Mouse (Mus musculus): ENCODE data around the gene Vwa1.
A peak's percentile ranks its signal among the peaks of the same experiment; 100 is the strongest.
"Not testable (repeated sequence)": the region's sequence is repeated elsewhere in the genome, so short reads cannot be mapped to it uniquely, and the experiment has no call there.

Vwa1 gene

DNA sequence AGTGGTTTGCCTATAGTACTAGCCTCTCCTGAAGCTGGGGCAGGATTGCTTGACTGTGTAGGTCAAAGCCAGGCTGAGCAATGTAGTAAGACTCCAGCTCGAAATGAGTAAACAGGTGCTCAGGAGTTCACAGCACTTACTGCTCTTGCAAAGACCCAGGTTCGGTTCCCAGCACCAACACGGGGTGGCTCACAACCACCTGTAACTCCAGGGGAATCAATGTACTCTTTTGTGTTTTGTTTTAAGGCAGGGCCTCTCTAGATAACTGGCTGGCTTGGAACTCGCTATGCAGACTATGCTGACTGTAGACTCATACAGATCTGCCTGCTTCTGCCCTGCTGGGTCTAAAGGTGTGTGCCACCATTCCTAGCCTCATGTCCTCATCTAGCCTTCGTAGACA, 31.8 kb downstream of the Vwa1 start:
- DNase-seq = no peak

DNA sequence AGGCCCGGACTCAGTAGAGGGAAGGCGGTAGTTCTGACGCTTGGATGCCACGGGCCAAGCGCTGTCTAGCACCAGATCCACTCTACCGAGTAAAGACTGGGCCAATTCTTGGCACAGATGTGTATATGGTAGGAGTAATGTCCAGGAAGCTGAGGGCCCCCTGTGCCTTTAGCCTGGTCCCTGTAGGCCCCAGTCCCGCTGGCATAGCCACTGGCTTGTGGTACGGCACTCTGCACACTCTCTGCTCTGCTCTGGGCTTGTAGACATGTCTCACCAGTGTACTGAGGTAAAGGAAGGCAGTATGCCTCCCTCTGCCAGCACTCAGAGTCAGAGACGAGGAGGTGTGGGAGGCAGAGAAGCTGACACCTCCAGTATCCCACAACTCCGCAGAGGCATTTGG, 33.8 kb downstream of the Vwa1 start:
- DNase-seq = not testable (repeated sequence)

DNA sequence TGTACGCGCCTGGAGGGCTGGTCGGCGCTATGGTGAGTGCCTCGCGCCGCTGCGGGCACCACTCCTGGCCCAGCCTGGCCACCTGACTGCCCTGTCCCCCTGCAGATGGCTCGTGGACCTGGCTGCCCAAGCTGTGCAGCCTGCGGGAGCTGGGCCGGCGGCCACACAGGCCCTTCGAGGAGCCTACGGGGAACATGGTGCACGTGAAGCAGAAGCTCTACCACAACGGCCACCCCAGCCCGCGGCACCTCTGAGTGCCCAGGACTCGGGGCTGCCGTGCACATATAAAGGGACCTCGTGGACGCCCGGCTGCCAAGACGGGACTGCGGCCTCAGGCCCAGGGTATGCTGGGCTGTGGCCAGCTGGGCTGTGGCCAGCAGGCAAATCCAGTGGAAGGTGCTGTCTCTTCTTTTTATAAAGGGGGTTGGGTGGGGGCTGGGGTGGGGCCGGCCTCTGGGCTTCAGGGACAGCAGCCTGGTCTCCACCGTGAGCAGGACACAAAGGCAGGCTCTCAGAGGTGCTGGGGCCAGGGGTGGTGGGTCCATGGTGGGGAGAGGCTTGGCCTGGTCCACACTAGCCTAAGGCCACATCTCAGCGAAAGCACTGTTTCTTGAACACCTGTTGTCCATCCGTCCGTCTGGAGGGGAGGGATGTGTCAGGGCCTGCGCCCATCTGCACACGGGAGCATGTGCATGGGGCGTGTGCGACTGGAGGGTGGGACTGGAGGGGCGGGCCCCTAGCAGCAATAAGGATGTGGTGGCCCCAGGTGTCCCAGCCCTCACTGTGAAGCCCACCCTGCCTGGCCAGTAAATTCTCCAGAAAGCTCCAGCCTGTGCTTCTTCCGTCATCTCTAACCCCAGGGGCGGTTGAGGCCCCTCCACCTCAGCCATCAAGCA, 34.5 kb downstream of the Vwa1 start:
- no peak for DNase-seq

DNA sequence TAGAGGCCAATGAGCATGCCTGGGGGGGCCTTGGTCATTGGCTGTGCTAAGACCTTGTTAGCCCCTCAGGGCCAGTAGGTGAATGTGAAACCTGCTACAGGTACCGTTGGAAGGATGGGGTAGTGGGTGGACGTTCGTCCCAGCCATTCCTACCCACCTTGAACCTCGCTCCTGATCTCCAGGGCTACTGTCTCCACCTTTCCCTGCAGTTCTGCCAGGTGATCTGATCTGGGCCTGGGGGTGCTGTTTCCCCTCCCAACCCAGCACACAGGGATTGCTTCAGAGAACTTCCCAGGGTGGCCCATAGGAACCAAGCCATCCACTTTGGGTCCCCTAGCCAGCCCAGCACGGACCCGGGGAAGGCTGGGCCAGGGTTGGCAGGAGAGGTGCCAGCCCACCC, 35.3 kb downstream of the Vwa1 start:
- no peak for DNase-seq

DNA sequence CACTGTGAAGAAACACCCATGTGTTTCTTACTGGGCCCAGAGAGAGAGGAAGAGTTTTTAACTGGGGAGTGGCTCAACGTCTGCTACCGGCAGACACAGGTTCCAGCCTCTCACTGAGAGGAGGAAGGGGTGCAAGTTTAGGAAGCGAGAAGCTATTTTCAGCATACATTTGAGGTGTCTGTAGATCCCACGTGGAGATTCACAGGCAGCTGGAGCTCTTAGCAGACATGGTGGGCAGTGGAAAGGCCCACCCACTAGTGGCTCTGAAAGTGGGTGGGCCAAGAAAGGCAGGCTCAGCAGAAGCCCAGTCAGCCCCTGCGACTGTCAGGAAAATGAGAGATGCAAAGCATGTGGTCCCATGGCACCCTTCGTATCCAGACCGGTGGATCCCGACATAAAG, 36.2 kb downstream of the Vwa1 start:
- no peak for DNase-seq

DNA sequence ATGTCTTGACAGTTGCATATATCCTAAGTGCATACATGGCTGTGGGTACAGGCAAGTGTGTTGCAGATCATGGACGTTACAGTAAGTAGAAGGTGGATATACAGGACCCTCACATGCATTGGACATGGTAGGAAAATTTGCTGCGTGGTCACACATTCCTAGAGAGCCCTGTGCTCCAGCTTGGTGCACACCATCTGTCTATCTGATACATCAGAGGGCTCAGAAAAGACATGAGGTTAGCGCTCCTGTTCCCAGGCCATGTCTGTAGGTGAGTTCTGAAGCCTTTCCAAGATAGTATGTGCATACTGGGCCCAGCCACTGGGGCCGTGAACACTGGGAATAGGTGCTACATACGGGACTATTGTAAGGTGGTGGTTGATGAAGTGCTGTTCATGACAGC, 38.1 kb downstream of the Vwa1 start:
- no peak for DNase-seq

DNA sequence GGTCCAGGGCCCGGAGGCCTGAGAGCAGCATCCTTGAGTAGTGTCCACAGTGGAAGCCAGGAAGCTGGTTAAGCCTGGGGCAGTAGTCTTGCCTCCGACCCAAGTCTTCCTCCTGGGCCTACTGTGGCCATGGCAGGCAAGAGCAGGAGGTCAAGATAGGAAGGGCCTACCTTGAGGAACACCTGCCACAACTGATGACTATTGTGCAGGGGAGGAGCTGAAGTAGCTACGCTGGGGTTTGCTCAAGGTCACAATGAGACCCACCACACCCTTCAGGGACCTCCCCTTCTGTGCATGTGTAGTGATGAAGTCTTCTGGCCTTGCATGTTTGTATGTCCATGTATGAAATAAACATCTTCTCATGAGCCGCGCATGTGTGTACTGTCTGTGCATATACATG, 38.7 kb downstream of the Vwa1 start:
- DNase-seq = no peak

DNA sequence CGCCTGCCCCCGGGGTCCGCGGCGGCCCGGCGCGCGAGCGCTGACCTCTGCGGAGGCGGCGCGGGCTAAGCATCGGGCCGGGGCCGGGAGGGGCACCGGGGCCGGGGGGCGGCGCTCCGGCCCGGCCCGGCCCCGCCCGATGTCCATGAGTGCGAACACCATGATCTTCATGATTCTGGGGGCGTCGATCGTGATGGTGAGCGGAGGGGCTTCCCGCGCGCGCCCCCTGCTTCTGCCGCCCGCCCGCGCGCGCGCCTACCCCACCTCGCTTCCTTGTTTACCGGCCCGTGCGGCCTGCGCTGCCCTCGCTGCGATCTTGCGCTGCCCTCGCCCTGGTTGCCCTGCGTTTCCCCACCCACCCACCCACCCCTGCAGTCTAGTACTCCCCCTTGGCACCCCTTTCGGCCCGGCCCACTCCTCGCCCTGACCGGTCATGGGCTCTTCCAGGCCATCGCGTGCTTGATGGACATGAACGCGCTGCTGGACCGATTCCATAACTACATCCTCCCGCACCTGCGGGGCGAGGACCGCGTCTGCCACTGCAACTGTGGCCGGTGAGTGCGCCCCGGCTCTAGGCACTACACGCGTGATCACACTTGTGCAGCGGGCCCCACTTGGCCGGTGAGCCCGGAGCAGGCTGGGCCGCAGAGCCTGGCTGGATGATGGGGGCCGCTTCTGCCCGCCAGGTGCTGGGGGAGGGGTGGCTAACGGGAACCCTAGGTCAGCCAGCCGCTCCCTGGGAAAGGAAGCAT, 39.4 kb downstream of the Vwa1 start:
- peak; percentile 62 to 73 for DNase-seq

DNA sequence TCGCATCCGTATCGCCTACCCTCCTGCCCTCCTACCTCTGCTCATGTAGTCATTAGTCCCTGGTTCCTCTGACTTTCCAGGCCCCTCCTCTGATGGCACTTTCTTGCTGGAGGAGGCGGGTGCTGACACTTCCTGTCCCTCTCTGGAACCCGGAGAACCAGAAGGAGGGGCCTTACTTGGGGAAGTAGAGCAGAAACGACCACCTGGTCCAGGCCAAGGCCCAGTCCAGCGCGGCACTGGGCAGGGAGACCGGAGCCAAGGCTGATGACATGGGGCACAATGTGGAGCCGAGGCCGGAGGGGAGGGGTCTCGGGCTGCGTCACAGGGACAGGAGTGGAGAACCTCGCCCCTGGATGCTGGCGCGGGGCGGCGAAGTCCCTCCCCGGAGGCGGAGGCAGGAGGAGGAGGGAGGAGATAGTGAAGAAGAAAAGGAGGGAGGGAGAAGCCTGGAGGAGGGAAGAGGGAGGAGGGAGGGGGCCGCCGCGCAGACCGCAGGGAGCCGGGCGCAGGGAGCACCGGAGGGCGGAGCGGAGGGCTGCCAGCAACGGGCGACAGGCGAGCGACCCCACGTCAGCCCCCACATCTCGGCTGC, 40.1 kb downstream of the Vwa1 start, which contains the start of gene Tmem240:
TSS of gene Tmem240 (plus strand) at position 451 of the 592 bp plus-strand sequence.
- DNase-seq = peak; percentile 89 to 93

DNA sequence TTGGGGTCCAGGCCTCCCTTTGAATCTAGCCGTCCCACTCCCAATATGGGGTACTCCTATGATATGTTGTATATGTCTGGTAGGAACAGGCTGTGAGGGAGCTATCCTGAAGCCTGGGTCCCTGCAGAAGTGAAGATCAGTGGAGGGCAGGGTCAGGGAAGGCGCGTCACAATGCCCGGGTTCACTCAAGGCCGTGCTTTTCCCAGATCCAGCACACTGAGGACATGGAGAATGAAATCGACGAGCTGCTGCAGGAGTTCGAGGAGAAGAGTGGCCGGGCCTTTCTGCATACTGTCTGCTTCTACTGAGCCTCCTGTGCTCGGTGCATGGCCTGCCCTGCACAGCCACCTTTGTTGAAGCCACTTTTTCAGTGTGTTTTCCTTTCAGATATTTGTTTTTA, 41.2 kb downstream of the Vwa1 start:
- DNase-seq = no peak

DNA sequence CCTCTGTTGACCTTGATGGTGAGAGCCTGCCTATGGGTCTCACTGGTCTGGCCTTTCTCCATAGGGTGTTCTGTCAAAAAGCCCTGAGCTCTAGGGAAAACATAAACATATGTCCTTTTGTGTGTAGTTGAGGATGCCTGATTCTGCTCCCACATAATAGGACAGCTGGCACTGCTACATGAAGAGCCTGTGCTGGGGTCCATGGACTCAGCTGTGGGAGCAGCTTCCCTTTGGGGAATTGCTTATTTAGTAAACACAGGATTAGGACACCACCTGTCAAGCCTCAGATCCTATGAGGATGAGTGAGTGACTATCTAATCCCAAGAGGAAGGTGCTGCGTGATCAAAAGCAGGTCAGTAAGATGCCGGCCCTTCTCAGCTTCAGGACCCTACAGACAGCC, 46.5 kb downstream of the Vwa1 start:
- no peak for DNase-seq

DNA sequence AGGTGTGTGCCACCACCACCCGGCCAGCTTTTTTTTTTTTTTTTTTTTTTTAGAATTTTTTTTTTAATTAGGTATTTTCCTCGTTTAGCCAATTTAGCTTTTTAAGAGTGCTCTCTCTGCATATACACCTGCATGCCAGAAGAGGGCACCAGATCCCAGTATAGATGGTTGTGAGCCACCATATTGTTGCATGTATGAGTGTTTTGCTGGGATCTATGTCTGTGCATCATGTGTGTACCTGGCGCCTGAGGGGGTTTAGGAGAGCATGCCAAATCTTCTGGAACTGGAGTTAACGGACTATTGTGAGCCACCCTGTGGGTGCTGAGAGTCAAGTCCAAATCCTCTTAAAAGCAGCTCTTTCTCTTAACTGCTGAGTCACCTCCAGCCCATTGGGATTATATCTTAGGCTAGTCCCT, 52.8 kb downstream of the Vwa1 start:
- peak in 1 of 2 experiments; percentile 47 for DNase-seq
